Mouse (Mus musculus): ENCODE measurements around the gene Lrrc4c.

- TF ChIP-seq CTCF (IDR thresholded peaks at IDR 0.05; ENCODE audit: control insufficient read depth, insufficient read depth, insufficient replicate concordance, low read depth, low read length) (no peak), POLR2A (IDR thresholded peaks at IDR 0.05; ENCODE audit: control insufficient read depth, low read depth, low read length) (no peak)
These were observed 1207.1 kb downstream of the Lrrc4c start for GRCm38 (mm10) chr2:97525107-97525506.
